Mouse (Mus musculus): ENCODE data around the gene Ccl12. TPM values are rescaled to one million over a fixed set of nuclear protein-coding genes. Genes with fewer than 3 reads are reported as not detected.

The Ccl12 gene
- polyA plus RNA-seq, 1 experiment from 2014 or later = 0.87 TPM

DNA sequence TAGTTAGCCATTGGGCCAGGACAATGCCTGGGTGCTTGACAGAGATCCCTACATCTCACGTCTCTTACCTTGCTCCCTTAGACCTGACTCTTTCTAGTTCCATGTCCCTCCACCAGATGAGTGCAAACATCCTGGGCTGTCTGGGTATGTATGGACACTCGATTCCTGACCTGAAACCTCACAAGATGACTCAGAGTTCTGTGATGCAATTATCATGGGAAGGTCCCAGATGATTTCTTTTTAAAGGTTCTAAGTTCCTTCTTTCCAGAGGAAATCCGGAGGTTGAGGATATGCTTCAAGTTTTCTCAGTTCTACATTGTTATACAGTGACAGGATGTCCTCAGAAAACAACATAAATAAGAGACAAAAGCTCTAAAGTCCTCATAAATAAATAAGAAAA lies 20.8 kb upstream of the Ccl12 start:
- 80% methylated on average over 3 of the region's 3 CpGs for WGBS

GRCm38 (mm10) chr11:82084360-82084759 lies 17.3 kb upstream of the Ccl12 start:
- Histone ChIP-seq H3K27ac (no peak overlapping the region), H3K36me3 (no peaks in the 10 kb centered on the region), H3K4me2 (no peak overlapping the region), H3K4me1 (replicated peaks) (no peaks in the 10 kb centered on the region), H3K9ac (replicated peaks) (no peak overlapping the region), H3K4me3 (replicated peaks) (no peak overlapping the region), H3K9me3 (no peaks in the 10 kb centered on the region), H3K27me3 (no peaks in the 10 kb centered on the region)
- no peak for ATAC-seq (ENCODE audit: insufficient number of reproducible peaks, insufficient read depth, low FRiP score, low TSS enrichment, low read depth)
- WGBS = 82% methylated on average over 3 of the region's 3 CpGs

More for the DNA sequence above, 20.8 kb upstream of the Ccl12 start:
- no peaks in the 10 kb centered on the region for H3K9me3 ChIP-seq
- no peak for ATAC-seq (ENCODE audit: insufficient number of reproducible peaks, insufficient read depth, low FRiP score, low TSS enrichment, low read depth)
- no peak overlapping the region for H3K4me3 ChIP-seq (replicated peaks)
- H3K36me3 ChIP-seq = no peaks in the 10 kb centered on the region
- no peak overlapping the region for H3K4me2 ChIP-seq
- H3K9ac ChIP-seq (replicated peaks) = no peak overlapping the region
- H3K27me3 ChIP-seq = no peaks in the 10 kb centered on the region
- H3K4me1 ChIP-seq (replicated peaks) = no peaks in the 10 kb centered on the region
- no peak overlapping the region for H3K27ac ChIP-seq

GRCm38 (mm10) chr11:82099511-82100323 lies 1.9 kb upstream of the Ccl12 start:
- H3K9ac ChIP-seq (replicated peaks) = no peak overlapping the region
- no peak overlapping the region for H3K4me3 ChIP-seq (replicated peaks)
- H3K27ac ChIP-seq = no peak overlapping the region
- no peaks in the 10 kb centered on the region; the same call in 1 of the 2 replicates for H3K27me3 ChIP-seq
- no peaks in the 10 kb centered on the region for H3K9me3 ChIP-seq
- H3K4me1 ChIP-seq (replicated peaks) = 0 out of 2 replicates have a peak, but pooled peaks cover 2% of the 10 kb centered on the region
- no peak for ATAC-seq (ENCODE audit: insufficient number of reproducible peaks, insufficient read depth, low FRiP score, low TSS enrichment, low read depth)
- no peak overlapping the region for H3K4me2 ChIP-seq
- no peaks in the 10 kb centered on the region for H3K36me3 ChIP-seq
- 86% methylated on average over 10 of the region's 10 CpGs for WGBS

GRCm38 (mm10) chr11:82101087-82101486 lies 558 bp upstream of the Ccl12 start:
- no peak overlapping the region for H3K4me2 ChIP-seq
- no peaks in the 10 kb centered on the region; the same call in 1 of the 2 replicates for H3K27me3 ChIP-seq
- WGBS = 75% methylated on average over 4 of the region's 4 CpGs
- no peak overlapping the region for H3K27ac ChIP-seq
- H3K9ac ChIP-seq (replicated peaks) = no peak overlapping the region
- H3K4me1 ChIP-seq (replicated peaks) = 0 out of 2 replicates have a peak, but pooled peaks cover 2% of the 10 kb centered on the region
- no peaks in the 10 kb centered on the region for H3K36me3 ChIP-seq
- no peak overlapping the region for H3K4me3 ChIP-seq (replicated peaks)
- ATAC-seq (ENCODE audit: insufficient number of reproducible peaks, insufficient read depth, low FRiP score, low TSS enrichment, low read depth) = no peak
- H3K9me3 ChIP-seq = no peaks in the 10 kb centered on the region

- H3K4me1 ChIP-seq (replicated peaks) = no peaks in the 10 kb centered on the region
- H3K9ac ChIP-seq (replicated peaks) = no peak overlapping the region
- no peak overlapping the region for H3K4me2 ChIP-seq
- H3K9me3 ChIP-seq = no peaks in the 10 kb centered on the region
- H3K27me3 ChIP-seq = no peaks in the 10 kb centered on the region
- no peaks in the 10 kb centered on the region for H3K36me3 ChIP-seq
- H3K4me3 ChIP-seq (replicated peaks) = no peak overlapping the region
- no peak for ATAC-seq (ENCODE audit: insufficient number of reproducible peaks, insufficient read depth, low FRiP score, low TSS enrichment, low read depth)
- H3K27ac ChIP-seq = no peak overlapping the region
Measured at GRCm38 (mm10) chr11:82109611-82110010, 8.0 kb downstream of the Ccl12 start.

DNA sequence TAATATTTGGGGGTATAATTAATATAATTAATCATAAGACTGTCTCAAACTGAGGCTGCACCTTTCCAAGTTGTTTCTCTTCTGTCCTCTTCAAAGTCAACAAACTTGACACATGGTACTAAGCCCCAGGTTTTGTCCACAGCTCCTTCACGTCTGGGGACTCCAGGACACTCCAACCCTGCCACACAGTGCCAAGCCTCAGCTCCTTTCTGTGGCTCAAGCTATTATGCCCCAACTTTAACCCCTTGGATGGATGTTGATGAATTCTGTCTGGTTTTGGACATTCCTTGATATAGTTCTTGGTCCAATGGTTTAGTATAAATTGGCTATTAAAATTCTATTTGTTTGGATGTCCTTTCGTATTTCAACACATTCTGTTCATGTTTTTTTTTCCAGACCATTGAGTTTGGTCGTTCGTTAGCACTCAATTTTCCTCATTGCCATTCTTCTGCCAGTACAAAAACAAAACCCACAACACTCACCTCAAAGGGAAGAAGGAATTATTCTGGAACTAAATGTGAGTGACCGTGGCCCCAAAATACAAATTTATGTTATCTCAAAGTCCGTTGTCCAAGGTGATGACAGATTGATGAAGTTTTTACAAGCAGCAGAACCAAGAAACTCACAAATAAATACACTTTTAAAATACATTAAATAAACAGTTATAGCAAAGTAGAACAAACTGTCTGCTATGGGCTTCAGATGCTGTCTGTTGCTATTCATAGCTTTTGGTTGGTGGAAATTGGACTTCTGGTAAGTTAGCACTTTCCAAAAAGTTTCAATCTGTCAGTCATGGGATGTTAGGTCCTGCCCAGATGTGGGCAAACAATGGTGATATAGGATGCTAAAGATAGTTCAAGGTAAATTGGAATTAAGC lies 9.0 kb downstream of the Ccl12 start:
- 49% methylated on average over 6 of the region's 6 CpGs for WGBS
- H3K9ac ChIP-seq (replicated peaks) = no peak overlapping the region
- no peak overlapping the region for H3K4me2 ChIP-seq
- H3K4me1 ChIP-seq (replicated peaks) = no peaks in the 10 kb centered on the region
- H3K36me3 ChIP-seq = no peaks in the 10 kb centered on the region
- no peak overlapping the region for H3K4me3 ChIP-seq (replicated peaks)
- no peaks in the 10 kb centered on the region for H3K9me3 ChIP-seq
- no peak overlapping the region for H3K27ac ChIP-seq
- ATAC-seq (ENCODE audit: insufficient number of reproducible peaks, insufficient read depth, low FRiP score, low TSS enrichment, low read depth) = no peak
- no peaks in the 10 kb centered on the region for H3K27me3 ChIP-seq

GRCm38 (mm10) chr11:82114885-82115284 lies 13.2 kb downstream of the Ccl12 start, which contains the start of gene Ccl8:
Gene Ccl8, plus strand, starts transcription at chr11:82115185.
- Histone ChIP-seq H3K4me3 (replicated peaks) (no peak within 1 kb of the TSS), H3K27ac (no peak within 1 kb of the TSS), H3K27me3 (no peaks in the 10 kb centered on the region), H3K36me3 (no peaks in the 10 kb centered on the region), H3K9me3 (no peaks in the 10 kb centered on the region), H3K4me1 (replicated peaks) (no peaks in the 10 kb centered on the region), H3K9ac (replicated peaks) (no peak within 1 kb of the TSS), H3K4me2 (no peak within 1 kb of the TSS)
- 90% methylated on average over 3 of the region's 3 CpGs for WGBS
- ATAC-seq (ENCODE audit: insufficient number of reproducible peaks, insufficient read depth, low FRiP score, low TSS enrichment, low read depth) = no peak

- ATAC-seq (ENCODE audit: insufficient number of reproducible peaks, insufficient read depth, low FRiP score, low TSS enrichment, low read depth) = no peak
- Histone ChIP-seq H3K9me3 (no peaks in the 10 kb centered on the region), H3K27ac (no peak overlapping the region), H3K4me2 (no peak overlapping the region), H3K36me3 (no peaks in the 10 kb centered on the region), H3K9ac (replicated peaks) (no peak overlapping the region), H3K4me3 (replicated peaks) (no peak overlapping the region), H3K27me3 (no peaks in the 10 kb centered on the region), H3K4me1 (replicated peaks) (no peaks in the 10 kb centered on the region)
- 86% methylated on average over 3 of the region's 3 CpGs for WGBS
Measured at GRCm38 (mm10) chr11:82116041-82116440, 14.4 kb downstream of the Ccl12 start.

DNA sequence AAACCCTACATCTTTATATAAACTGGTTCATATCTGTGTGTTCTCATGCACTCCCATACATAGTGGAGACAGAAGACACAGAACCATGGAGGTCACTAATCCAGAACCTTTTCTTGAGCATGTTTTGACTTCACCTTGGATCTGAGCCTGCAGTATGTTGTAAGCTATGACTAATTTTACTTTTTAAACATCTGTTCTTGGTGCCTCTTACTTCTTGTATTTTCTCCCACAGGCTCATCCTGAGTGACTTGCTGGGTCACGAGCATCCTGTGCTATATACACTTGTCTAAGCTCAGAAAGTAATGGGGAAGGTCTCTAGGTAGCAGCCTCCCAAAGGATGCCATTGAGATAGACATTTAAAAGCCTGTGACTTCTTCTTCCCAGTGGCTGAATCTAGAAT lies 31.3 kb downstream of the Ccl12 start:
- H3K4me1 ChIP-seq (replicated peaks) = no peaks in the 10 kb centered on the region
- no peak overlapping the region for H3K27ac ChIP-seq
- 81% methylated on average over 1 of the region's 1 CpGs for WGBS
- H3K4me2 ChIP-seq = no peak overlapping the region
- no peak overlapping the region for H3K4me3 ChIP-seq (replicated peaks)
- H3K36me3 ChIP-seq = no peaks in the 10 kb centered on the region
- no peaks in the 10 kb centered on the region for H3K9me3 ChIP-seq
- ATAC-seq (ENCODE audit: insufficient number of reproducible peaks, insufficient read depth, low FRiP score, low TSS enrichment, low read depth) = no peak
- H3K9ac ChIP-seq (replicated peaks) = no peak overlapping the region
- no peaks in the 10 kb centered on the region for H3K27me3 ChIP-seq

DNA sequence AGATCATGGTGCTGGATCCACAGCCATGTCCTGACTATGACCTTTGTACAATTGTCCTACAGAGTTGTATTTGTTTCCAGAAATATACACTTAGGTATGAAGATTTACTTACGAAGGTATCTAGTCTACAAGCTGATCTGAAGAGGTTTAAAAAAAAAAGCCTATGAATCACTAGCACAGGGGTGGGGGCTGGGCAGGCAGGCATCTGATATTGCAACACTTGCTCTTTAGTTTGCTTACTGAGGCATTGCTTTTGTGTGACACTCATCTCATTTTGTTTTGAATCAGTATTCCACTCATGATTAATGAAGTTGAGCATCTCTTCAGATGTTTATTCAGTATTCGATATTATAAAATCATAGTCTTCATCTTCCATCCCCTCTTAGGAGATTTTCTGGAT lies 34.6 kb downstream of the Ccl12 start:
- H3K27me3 ChIP-seq = no peaks in the 10 kb centered on the region
- peaks cover 15% of the 10 kb centered on the region for H3K4me1 ChIP-seq (replicated peaks)
- no peak for ATAC-seq (ENCODE audit: insufficient number of reproducible peaks, insufficient read depth, low FRiP score, low TSS enrichment, low read depth)
- H3K4me3 ChIP-seq (replicated peaks) = no peak overlapping the region
- H3K36me3 ChIP-seq = no peaks in the 10 kb centered on the region
- no peak overlapping the region for H3K4me2 ChIP-seq
- WGBS = 88% methylated on average over 2 of the region's 2 CpGs
- no peaks in the 10 kb centered on the region for H3K9me3 ChIP-seq
- no peak overlapping the region for H3K9ac ChIP-seq (replicated peaks)
- H3K27ac ChIP-seq = no peak overlapping the region

- Histone ChIP-seq H3K36me3 (no peaks in the 10 kb centered on the region), H3K9me3 (no peaks in the 10 kb centered on the region), H3K27me3 (no peaks in the 10 kb centered on the region; the same call in 1 of the 2 replicates), H3K27ac (peak overlapping the region; percentile 73), H3K4me1 (replicated peaks) (peaks cover 15% of the 10 kb centered on the region), H3K4me2 (no peak overlapping the region), H3K4me3 (replicated peaks) (no peak overlapping the region), H3K9ac (replicated peaks) (no peak overlapping the region)
- peak; percentile 63; the same call in 1 of the 2 replicates for ATAC-seq (ENCODE audit: insufficient number of reproducible peaks, insufficient read depth, low FRiP score, low TSS enrichment, low read depth)
- 32% methylated on average over 7 of the region's 7 CpGs for WGBS
Measured at GRCm38 (mm10) chr11:82139492-82140094, 37.9 kb downstream of the Ccl12 start.
